Mouse (Mus musculus): ENCODE results near the gene Rara. TPM values are rescaled to one million over a fixed set of nuclear protein-coding genes. Genes with fewer than 3 reads are reported as not detected.

Rara gene
- polyA plus RNA-seq (2015; fragmentation: Nextera tagmentation; extraction: Ambion mirVana), result 26.2 and 31.0 TPM in 2 replicates

GRCm38 (mm10) chr11:98927438-98928076 lies at the start of gene Rara:
TSS of gene Rara (plus strand) at chr11:98927818.
- peak within 1 kb of the TSS; percentile 64 for H3K4me3 ChIP-seq
- ATAC-seq (replicated peaks; ENCODE audit: insufficient number of reproducible peaks, insufficient read depth, low FRiP score, low read depth), result no peak
- no peaks in the 10 kb centered on the region for H3K9me3 ChIP-seq (replicated peaks)
- peak within 1 kb of the TSS; percentile 79 for H3K9ac ChIP-seq
- no peaks in the 10 kb centered on the region for H3K27me3 ChIP-seq
- H3K4me1 ChIP-seq (replicated peaks), result peaks cover 96% of the 10 kb centered on the region
- H3K4me2 ChIP-seq, result peak within 1 kb of the TSS; percentile 76
- peak within 1 kb of the TSS; percentile 99 for H3K27ac ChIP-seq
- 7% methylated on average over 20 of the region's 21 CpGs for WGBS
- H3K36me3 ChIP-seq, result no peaks in the 10 kb centered on the region

GRCm38 (mm10) chr11:98887703-98888102 lies 39.9 kb upstream of the Rara start:
- peaks cover 63% of the 10 kb centered on the region for H3K36me3 ChIP-seq
- no peak overlapping the region for H3K4me3 ChIP-seq
- no peak overlapping the region for H3K27ac ChIP-seq
- 96% methylated on average over 3 of the region's 3 CpGs for WGBS
- no peaks in the 10 kb centered on the region for H3K9me3 ChIP-seq (replicated peaks)
- no peaks in the 10 kb centered on the region for H3K27me3 ChIP-seq
- H3K4me2 ChIP-seq, result no peak overlapping the region
- H3K9ac ChIP-seq, result no peak overlapping the region
- no peaks in the 10 kb centered on the region for H3K4me1 ChIP-seq (replicated peaks)
- ATAC-seq (replicated peaks; ENCODE audit: insufficient number of reproducible peaks, insufficient read depth, low FRiP score, low read depth), result no peak

GRCm38 (mm10) chr11:98889077-98889476 lies 38.5 kb upstream of the Rara start:
- no peaks in the 10 kb centered on the region for H3K9me3 ChIP-seq (replicated peaks)
- H3K9ac ChIP-seq, result no peak overlapping the region
- H3K4me3 ChIP-seq, result no peak overlapping the region
- H3K4me2 ChIP-seq, result no peak overlapping the region
- no peaks in the 10 kb centered on the region for H3K4me1 ChIP-seq (replicated peaks)
- no peak for ATAC-seq (replicated peaks; ENCODE audit: insufficient number of reproducible peaks, insufficient read depth, low FRiP score, low read depth)
- peaks cover 77% of the 10 kb centered on the region for H3K36me3 ChIP-seq
- no peak overlapping the region for H3K27ac ChIP-seq
- WGBS, result 93% methylated on average over 4 of the region's 4 CpGs
- H3K27me3 ChIP-seq, result no peaks in the 10 kb centered on the region

- no peaks in the 10 kb centered on the region for H3K27me3 ChIP-seq
- no peak overlapping the region for H3K4me3 ChIP-seq
- no peaks in the 10 kb centered on the region for H3K9me3 ChIP-seq (replicated peaks)
- H3K4me2 ChIP-seq, result no peak overlapping the region
- ATAC-seq (replicated peaks; ENCODE audit: insufficient number of reproducible peaks, insufficient read depth, low FRiP score, low read depth), result no peak
- H3K36me3 ChIP-seq, result peaks cover 77% of the 10 kb centered on the region
- 77% methylated on average over 5 of the region's 5 CpGs for WGBS
- no peaks in the 10 kb centered on the region for H3K4me1 ChIP-seq (replicated peaks)
- H3K9ac ChIP-seq, result no peak overlapping the region
- H3K27ac ChIP-seq, result no peak overlapping the region
These were observed 37.6 kb upstream of the Rara start for GRCm38 (mm10) chr11:98889977-98890376.

- no peak overlapping the region for H3K9ac ChIP-seq
- no peak for ATAC-seq (replicated peaks; ENCODE audit: insufficient number of reproducible peaks, insufficient read depth, low FRiP score, low read depth)
- WGBS, result 66% methylated on average over 5 of the region's 5 CpGs
- H3K9me3 ChIP-seq (replicated peaks), result no peaks in the 10 kb centered on the region
- no peak overlapping the region for H3K4me2 ChIP-seq
- no peak overlapping the region for H3K27ac ChIP-seq
- H3K4me3 ChIP-seq, result no peak overlapping the region
- no peaks in the 10 kb centered on the region for H3K4me1 ChIP-seq (replicated peaks)
- H3K36me3 ChIP-seq, result peaks cover 79% of the 10 kb centered on the region
- no peaks in the 10 kb centered on the region for H3K27me3 ChIP-seq
These were observed 35.2 kb upstream of the Rara start for GRCm38 (mm10) chr11:98892426-98892825.

- no peak overlapping the region for H3K4me3 ChIP-seq
- peaks cover 50% of the 10 kb centered on the region for H3K36me3 ChIP-seq
- H3K4me2 ChIP-seq, result no peak overlapping the region
- H3K9me3 ChIP-seq (replicated peaks), result no peaks in the 10 kb centered on the region
- WGBS, result 74% methylated on average over 12 of the region's 12 CpGs
- H3K27me3 ChIP-seq, result no peaks in the 10 kb centered on the region
- H3K27ac ChIP-seq, result no peak overlapping the region
- H3K9ac ChIP-seq, result no peak overlapping the region
- no peak for ATAC-seq (replicated peaks; ENCODE audit: insufficient number of reproducible peaks, insufficient read depth, low FRiP score, low read depth)
- H3K4me1 ChIP-seq (replicated peaks), result peaks cover 28% of the 10 kb centered on the region
These were observed 27.0 kb upstream of the Rara start for GRCm38 (mm10) chr11:98900529-98901125.

- peak overlapping the region; percentile 26 for H3K4me2 ChIP-seq
- no peaks in the 10 kb centered on the region for H3K9me3 ChIP-seq (replicated peaks)
- peaks cover 29% of the 10 kb centered on the region for H3K4me1 ChIP-seq (replicated peaks)
- H3K9ac ChIP-seq, result no peak overlapping the region
- no peak for ATAC-seq (replicated peaks; ENCODE audit: insufficient number of reproducible peaks, insufficient read depth, low FRiP score, low read depth)
- peaks cover 30% of the 10 kb centered on the region for H3K36me3 ChIP-seq
- peak overlapping the region; percentile 67 for H3K27ac ChIP-seq
- no peak overlapping the region for H3K4me3 ChIP-seq
- 22% methylated on average over 10 of the region's 10 CpGs for WGBS
- no peaks in the 10 kb centered on the region for H3K27me3 ChIP-seq
These were observed 24.9 kb upstream of the Rara start for GRCm38 (mm10) chr11:98902621-98903245.

GRCm38 (mm10) chr11:98904577-98904976 lies 23.0 kb upstream of the Rara start:
- Histone ChIP-seq H3K9me3 (replicated peaks) (no peaks in the 10 kb centered on the region), H3K4me1 (replicated peaks) (peaks cover 48% of the 10 kb centered on the region), H3K27ac (peak overlapping the region; percentile 67), H3K9ac (no peak overlapping the region), H3K36me3 (peaks cover 15% of the 10 kb centered on the region), H3K4me2 (no peak overlapping the region), H3K4me3 (no peak overlapping the region), H3K27me3 (no peaks in the 10 kb centered on the region)
- 58% methylated on average over 2 of the region's 2 CpGs for WGBS
- ATAC-seq (replicated peaks; ENCODE audit: insufficient number of reproducible peaks, insufficient read depth, low FRiP score, low read depth), result no peak

GRCm38 (mm10) chr11:98905033-98905432 lies 22.6 kb upstream of the Rara start:
- no peak for ATAC-seq (replicated peaks; ENCODE audit: insufficient number of reproducible peaks, insufficient read depth, low FRiP score, low read depth)
- WGBS, result 43% methylated on average over 7 of the region's 7 CpGs
- Histone ChIP-seq H3K9ac (no peak overlapping the region), H3K36me3 (peaks cover 11% of the 10 kb centered on the region), H3K9me3 (replicated peaks) (no peaks in the 10 kb centered on the region), H3K4me2 (no peak overlapping the region), H3K27ac (peak overlapping the region; percentile 35), H3K4me1 (replicated peaks) (peaks cover 52% of the 10 kb centered on the region), H3K27me3 (no peaks in the 10 kb centered on the region), H3K4me3 (no peak overlapping the region)

- H3K4me2 ChIP-seq, result no peak overlapping the region
- WGBS, result 66% methylated on average over 4 of the region's 4 CpGs
- no peak overlapping the region for H3K9ac ChIP-seq
- H3K9me3 ChIP-seq (replicated peaks), result no peaks in the 10 kb centered on the region
- H3K27ac ChIP-seq, result peak overlapping the region; percentile 35
- peaks cover 11% of the 10 kb centered on the region for H3K36me3 ChIP-seq
- H3K4me3 ChIP-seq, result no peak overlapping the region
- ATAC-seq (replicated peaks; ENCODE audit: insufficient number of reproducible peaks, insufficient read depth, low FRiP score, low read depth), result no peak
- no peaks in the 10 kb centered on the region for H3K27me3 ChIP-seq
- H3K4me1 ChIP-seq (replicated peaks), result peaks cover 56% of the 10 kb centered on the region
These were observed 22.0 kb upstream of the Rara start for GRCm38 (mm10) chr11:98905583-98905982.

GRCm38 (mm10) chr11:98907063-98907436 lies 20.6 kb upstream of the Rara start:
- Histone ChIP-seq H3K9me3 (replicated peaks) (no peaks in the 10 kb centered on the region), H3K4me1 (replicated peaks) (peaks cover 59% of the 10 kb centered on the region), H3K27me3 (no peaks in the 10 kb centered on the region), H3K4me2 (peak overlapping the region; percentile 98), H3K9ac (no peak overlapping the region), H3K27ac (peak overlapping the region; percentile 10; the same call in 1 of the 2 replicates), H3K36me3 (peaks cover 5% of the 10 kb centered on the region; the same call in 1 of the 2 replicates), H3K4me3 (peak overlapping the region; percentile 66)
- ATAC-seq (replicated peaks; ENCODE audit: insufficient number of reproducible peaks, insufficient read depth, low FRiP score, low read depth), result no peak
- 51% methylated on average over 5 of the region's 5 CpGs for WGBS
